Mouse (Mus musculus) layer of hippocampus, adult 18-20 months (tissue): ENCODE measurements around the gene Slc26a3. TPM values are rescaled to one million over a fixed set of nuclear protein-coding genes. Genes with fewer than 3 reads are reported as not detected.
A peak's percentile ranks its signal among the peaks of the same experiment; 100 is the strongest.

Source experiments
- DNase-seq, 2 experiments: peaks; one replicate each; pipeline ENCODE4 v3.0.0; 2022; ENCODE audit warnings: low spot score in 2 of 2
- total RNA-seq, 2 experiments: library from RNA; stranded (reverse); gene quantifications; 2 replicates each; pipeline ENCODE4 v1.2.3; 2021

The Slc26a3 gene
- total RNA-seq, 2 experiments from 2014 or later: 0.20 to 0.30 TPM

GRCm38 (mm10) chr12:31512634-31513411 lies 122.2 kb downstream of the Slc26a3 start:
- DNase-seq: no peak

- no peak for DNase-seq
Observed at GRCm38 (mm10) chr12:31513724-31514503, 123.2 kb downstream of the Slc26a3 start.

- DNase-seq: peak in 1 of 2 experiments; percentile 46
Observed at GRCm38 (mm10) chr12:31520119-31520518, 129.4 kb downstream of the Slc26a3 start.

- no peak for DNase-seq
Observed at GRCm38 (mm10) chr12:31521371-31521770, 130.7 kb downstream of the Slc26a3 start.

Other genes with a start within 250 kb of the Slc26a3 start
- gene Gm6993, start 150.1 kb upstream of the Slc26a3 start, total RNA-seq: not detected
- 10 to 100 TPM; 34.9 to 38.1 TPM for gene Lamb1, start 125.6 kb upstream of the Slc26a3 start, total RNA-seq
- gene Dld, start 39.4 kb upstream of the Slc26a3 start, total RNA-seq: 100 to 1,000 TPM; 101 to 105 TPM
- gene Cbll1, start 108.7 kb downstream of the Slc26a3 start, total RNA-seq: 10 to 100 TPM; 25.3 to 26.8 TPM
- gene Slc26a4, start 169.1 kb downstream of the Slc26a3 start, total RNA-seq: 10 to 100 TPM; 11.5 to 12.0 TPM
- 10 to 100 TPM; 37.6 to 44.9 TPM for gene Bcap29, start 243.8 kb downstream of the Slc26a3 start, total RNA-seq